Mouse (Mus musculus): ENCODE data around the gene Cmtm8.

- no peak for TF ChIP-seq TCF12 (IDR thresholded peaks at IDR 0.05; ENCODE audit: low read depth, low read length)
- TF ChIP-seq GATA1 (IDR thresholded peaks at IDR 0.05; ENCODE audit: low read depth, low read length), result no peak
- TF ChIP-seq ZC3H11A (IDR thresholded peaks at IDR 0.05; ENCODE audit: low read depth, low read length), result no peak
- no peak for TF ChIP-seq MAFK (IDR thresholded peaks at IDR 0.05; ENCODE audit: borderline replicate concordance, low read depth, low read length)
- TF ChIP-seq POLR2AphosphoS2 (IDR thresholded peaks at IDR 0.05; ENCODE audit: low read length), result no peak
- no peak for TF ChIP-seq CTCF (IDR thresholded peaks at IDR 0.05 in 2 of 3, conservative IDR thresholded peaks at IDR 0.05 in 1 of 3; ENCODE audit: control insufficient read depth in 1 of 3, insufficient read depth in 1 of 3, low read depth in 2 of 3, low read length in 3 of 3, poor library complexity in 1 of 3, severe bottlenecking in 1 of 3)
- TF ChIP-seq USF1 (IDR thresholded peaks at IDR 0.05; ENCODE audit: low read depth, low read length), result no peak
- no peak for TF ChIP-seq MAZ (IDR thresholded peaks at IDR 0.05; ENCODE audit: low read depth, low read length)
- TF ChIP-seq CHD2 (IDR thresholded peaks at IDR 0.05; ENCODE audit: low read length), result no peak
- TF ChIP-seq EP300 (IDR thresholded peaks at IDR 0.05; ENCODE audit: low read depth in 1 of 2, low read length in 2 of 2), result no peak
- no peak for TF ChIP-seq ZMIZ1 (IDR thresholded peaks at IDR 0.05; ENCODE audit: low read depth, low read length)
- no peak for TF ChIP-seq ZNF384 (IDR thresholded peaks at IDR 0.05; ENCODE audit: low read depth, low read length)
- no peak for TF ChIP-seq USF2 (IDR thresholded peaks at IDR 0.05; ENCODE audit: borderline replicate concordance in 1 of 2, insufficient read depth in 1 of 2, low read depth in 1 of 2, low read length in 2 of 2)
- no peak for TF ChIP-seq MYB (IDR thresholded peaks at IDR 0.05; ENCODE audit: low read depth, low read length)
Observed at GRCm38 (mm10) chr9:114789557-114789956, 54.4 kb downstream of the Cmtm8 start.
